Mouse (Mus musculus) cerebellum, adult 11-12 months (tissue): ENCODE results near the gene Fam166a.

Experiments
- DNase-seq: peaks from one replicate; pipeline ENCODE4 v3.0.0; 2022

Gene Fam166a

DNA sequence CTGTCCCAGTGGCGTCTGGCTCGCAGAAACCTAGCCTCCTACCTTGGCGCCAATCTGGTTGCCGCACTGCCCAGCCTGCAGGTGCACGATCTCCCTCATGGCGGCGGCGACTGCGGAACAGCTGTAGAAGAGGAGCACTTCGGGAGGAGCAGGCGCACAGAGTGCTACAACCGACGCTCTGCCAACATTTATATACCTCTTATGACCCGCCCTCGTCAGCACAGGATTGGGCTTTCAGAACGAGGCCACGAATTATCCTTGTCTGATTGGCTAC is 5.9 kb downstream of the Fam166a start, which contains the start of gene Tubb4b:
Gene Tubb4b (minus strand): TSS at position 211 of the 274 bp plus-strand sequence.
- DNase-seq = no peak

DNA sequence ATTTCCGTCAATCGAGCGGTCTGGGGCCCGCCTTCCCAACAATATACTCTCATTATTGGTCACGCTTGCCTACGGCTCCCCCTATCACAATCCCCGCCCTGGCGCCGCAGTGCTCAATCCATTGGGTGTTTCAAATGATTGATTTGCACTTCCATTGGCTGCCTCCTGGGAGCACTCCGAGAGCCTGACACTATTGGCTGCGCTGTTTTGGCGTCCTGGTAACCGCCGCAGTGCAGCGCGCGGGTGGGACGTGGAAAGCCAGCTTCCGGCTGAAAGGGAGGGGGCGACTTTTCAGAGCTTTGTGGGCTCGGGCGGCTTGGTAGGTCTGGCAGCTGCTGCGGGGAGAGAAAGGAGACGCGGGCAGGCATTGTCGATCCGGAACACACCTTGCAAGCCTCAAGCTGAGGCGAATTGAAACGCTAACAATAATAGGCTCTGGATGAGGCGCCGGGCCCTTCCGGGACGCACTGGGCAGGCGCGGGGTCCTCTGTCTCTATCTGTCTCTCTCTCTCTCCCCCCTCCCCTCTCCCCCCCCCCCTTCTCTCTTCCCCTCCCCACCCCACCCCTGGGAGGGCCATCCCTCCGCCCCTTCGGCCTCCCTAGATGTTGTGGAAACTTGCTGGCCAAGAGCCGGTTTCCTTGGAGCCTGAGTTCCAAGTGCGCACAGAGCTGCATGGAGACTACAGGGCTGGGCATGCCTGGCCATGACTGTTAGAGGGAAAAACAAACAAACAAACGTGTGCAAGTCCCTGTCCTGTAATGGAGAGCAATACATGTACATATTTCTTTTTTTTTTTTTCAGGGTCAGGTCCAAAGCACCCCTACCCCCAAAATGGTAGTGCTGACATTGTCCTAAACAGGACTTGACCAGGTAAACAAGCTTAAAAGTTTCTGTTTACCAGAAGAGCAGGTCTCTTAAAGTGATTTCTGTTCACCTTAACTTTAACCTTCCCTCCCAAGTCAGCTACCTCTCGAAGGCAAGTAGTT is 6.5 kb downstream of the Fam166a start:
- DNase-seq = peak; percentile 100

DNA sequence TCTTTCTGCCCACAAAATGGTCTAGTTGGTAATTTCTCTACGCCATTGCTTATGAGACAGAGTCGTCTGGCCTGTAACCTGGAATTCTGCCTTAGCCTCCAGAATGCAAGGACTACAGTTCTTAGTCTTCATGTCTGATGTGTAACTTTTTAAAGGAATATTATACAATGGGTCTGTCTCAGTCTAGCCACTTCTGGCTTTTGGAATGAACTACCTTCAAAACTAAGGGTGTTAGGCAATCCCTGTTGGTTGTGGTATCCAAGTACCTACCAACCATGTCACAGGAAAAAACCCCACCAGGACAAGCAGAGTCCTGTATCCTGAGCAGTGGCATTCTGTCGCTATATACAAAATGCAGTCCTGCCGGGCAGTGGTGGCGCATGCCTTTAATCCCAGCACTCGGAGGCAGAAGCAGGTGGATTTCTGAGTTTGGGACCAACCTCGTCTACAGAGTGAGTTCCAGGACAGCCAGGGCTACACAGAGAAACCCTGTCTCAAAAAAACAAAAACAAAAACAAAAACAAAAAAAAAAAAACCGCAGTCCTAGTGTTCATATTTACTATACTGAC is 7.3 kb downstream of the Fam166a start:
- DNase-seq = peak; percentile 30

DNA sequence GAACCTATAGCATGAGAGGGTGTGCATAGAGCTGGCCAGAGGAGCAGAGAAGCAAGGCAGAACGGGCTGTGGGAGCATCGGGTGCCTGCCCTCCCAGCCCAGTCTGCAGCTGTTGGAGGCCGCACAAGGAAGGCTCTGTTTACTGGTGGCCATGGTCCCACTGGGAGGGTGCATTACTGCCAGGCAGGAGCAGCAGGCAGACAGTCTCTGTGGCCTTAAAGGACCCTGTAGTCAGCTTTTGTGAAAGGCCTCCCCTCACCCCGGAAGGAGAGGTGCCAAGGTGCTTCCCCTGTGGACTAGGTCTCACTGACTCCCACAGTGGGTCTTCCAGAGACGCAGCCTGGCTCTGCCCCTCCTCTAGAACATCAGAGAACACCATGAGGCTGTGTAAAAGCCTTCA is 8.3 kb downstream of the Fam166a start:
- DNase-seq = peak; percentile 70

DNA sequence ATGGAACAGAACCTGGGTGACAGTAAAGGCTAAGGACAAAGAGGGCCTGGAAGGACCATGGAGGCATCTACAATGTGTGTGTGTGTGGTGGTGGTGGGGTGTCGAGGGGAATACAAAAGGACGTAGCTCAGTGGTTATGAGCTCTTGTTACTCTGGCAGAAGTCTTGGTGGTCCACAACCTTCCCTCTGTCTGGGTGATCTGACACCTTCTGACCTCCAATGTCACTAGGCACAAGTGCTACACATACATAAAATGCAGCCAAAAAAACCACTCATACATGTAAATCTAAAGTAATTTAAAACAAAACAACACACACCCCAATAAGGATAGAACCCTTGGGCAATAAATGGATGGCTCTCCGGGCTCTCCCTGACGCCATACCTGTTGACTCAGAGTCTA is 8.9 kb downstream of the Fam166a start:
- peak; percentile 29 for DNase-seq

DNA sequence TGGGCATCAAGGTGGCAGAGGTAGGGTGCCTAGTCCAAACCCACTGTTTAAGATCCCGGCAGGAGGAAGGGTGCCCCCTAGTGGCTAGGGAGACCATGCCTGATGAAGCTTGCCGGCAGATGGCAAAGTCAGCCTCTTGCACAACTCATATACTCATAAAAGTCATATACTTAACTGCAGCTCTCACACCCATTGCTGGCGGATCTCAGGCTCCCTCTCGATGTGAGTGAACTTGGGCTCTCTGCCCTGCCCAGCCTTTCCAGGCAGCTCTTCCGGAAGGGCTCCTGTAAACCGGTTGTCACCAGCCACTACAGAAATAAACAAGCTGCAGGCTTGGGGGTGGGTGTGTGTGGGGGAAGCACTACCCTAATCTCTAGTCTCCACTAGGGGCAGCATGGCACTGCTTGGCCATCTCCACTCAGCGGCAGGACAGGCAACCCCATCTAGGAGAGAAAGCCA is 9.9 kb downstream of the Fam166a start:
- DNase-seq = peak; percentile 91

DNA sequence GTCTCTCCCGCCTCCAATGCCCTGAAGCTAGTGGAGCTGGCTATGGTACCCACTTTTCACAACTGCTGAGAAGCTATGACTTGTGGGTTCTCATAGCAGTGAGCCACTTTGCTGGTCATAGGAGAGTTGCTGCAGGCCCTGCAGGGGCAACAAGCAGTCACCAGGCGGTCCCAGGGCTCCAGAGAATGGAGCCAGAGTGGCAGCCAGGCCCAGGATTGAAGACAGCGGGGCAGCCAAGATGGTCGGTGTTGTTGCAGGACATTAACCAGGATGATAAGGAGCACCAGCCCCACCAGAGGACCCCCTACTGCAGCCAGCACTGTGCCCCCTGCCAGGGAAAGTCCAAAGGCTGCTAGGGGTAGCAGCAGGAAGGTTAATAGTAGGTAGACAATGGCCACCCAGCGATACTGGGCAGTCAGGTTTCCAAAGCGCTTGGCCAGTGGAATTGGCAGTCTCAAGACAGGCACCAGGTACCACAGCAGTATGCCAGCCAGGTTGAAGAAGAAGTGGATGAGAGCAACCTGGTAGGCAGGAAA is 10.5 kb downstream of the Fam166a start:
- peak; percentile 63 for DNase-seq

DNA sequence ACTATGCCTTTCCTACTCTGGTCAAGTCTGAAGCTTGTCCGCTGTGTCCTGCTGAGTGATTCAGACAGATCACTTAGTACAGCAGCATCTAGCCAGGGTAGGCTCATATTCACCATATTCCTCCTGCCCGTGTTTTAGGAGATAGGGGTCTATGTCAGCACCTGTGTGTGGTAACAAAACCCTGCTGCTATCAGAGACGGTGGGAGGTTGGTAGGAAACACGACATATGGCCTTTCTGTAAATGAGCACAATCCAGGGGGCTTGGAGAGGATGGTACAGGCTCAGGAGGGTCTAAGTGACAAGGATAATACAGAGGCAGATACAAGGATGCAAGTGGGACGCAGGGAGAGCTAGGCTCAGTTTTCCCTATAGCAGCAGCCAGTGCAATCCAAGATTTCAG is 11.0 kb downstream of the Fam166a start:
- no peak for DNase-seq

DNA sequence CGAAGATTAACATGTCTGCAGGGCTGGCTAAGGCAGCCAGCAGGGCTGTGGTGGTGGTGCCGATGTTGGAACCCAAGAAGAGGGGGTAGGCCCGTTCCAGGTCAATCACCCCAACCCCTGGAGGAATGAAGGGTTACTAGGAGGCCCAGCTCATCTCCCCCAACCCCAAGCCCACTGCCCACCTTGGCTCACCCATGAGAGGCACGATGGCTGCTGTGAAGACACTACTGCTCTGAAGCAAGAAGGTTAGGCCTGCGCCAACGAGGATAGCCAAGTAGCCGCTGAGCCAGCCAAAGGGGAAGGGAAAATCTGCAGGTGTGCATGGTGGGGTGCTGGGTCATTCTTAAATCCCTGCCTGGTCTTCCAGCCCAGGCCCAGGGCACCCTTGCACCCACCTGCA is 12.0 kb downstream of the Fam166a start:
- DNase-seq = no peak

DNA sequence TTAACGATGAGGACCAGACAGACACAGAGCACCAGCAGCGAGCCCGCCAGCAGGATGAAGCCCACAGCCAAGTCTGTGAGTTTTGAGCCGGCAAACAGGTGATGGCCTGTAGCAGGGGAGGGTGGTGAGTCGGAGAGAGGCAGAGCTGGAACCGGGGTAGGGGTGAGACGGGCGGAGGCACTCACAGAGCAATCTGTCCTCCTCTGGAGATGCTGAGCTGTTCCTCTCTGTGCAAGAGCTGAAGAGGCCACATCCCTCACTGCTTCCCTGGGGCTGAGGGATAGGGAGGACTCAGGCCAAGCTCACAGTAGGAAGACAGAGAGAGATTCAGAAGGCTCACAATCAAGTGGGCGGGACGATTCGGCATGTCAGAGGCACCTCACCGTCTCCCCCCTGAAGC is 12.5 kb downstream of the Fam166a start:
- DNase-seq = no peak

DNA sequence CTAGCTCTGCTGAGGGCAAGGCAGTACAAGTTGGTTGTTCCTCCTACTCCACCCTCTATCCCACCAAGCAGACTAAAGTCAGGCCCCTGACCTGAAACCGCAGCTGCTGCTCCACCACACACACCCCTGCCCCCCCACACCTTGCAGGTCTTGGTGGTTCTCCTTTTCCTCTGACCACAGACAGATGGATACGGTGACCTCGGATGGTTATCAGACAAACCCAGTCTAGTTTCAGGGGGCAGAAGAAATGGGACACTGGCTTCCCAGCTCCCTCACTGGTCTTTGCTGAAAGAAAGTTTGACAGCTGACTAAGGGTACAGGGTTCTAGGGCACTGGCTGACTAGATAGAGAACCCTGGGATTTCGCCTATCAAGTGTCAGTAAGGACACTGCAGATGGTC is 14.9 kb downstream of the Fam166a start:
- no peak for DNase-seq

DNA sequence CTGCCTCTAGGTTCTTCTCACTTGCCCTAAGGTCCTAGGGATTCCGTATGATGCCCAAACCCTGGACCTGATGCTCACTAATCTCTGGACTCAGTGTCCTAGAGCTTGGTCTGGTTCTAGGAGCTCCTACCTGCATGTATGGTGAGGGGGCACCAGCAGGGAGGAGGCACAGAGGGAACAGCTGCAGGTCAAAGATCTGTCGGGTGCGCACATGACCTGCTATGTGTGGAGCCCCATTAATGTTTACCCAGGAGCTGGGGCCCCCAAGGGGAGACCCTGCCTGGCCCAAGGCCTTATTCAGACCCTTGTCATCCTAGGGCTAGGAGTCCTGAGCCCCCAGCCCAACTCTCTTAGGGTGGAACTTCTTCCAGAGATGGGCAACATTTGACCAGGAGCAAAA is 15.5 kb downstream of the Fam166a start, which contains the start of gene Slc34a3:
Gene Slc34a3 (minus strand): TSS at position 315 of the 400 bp plus-strand sequence.
- no peak for DNase-seq

DNA sequence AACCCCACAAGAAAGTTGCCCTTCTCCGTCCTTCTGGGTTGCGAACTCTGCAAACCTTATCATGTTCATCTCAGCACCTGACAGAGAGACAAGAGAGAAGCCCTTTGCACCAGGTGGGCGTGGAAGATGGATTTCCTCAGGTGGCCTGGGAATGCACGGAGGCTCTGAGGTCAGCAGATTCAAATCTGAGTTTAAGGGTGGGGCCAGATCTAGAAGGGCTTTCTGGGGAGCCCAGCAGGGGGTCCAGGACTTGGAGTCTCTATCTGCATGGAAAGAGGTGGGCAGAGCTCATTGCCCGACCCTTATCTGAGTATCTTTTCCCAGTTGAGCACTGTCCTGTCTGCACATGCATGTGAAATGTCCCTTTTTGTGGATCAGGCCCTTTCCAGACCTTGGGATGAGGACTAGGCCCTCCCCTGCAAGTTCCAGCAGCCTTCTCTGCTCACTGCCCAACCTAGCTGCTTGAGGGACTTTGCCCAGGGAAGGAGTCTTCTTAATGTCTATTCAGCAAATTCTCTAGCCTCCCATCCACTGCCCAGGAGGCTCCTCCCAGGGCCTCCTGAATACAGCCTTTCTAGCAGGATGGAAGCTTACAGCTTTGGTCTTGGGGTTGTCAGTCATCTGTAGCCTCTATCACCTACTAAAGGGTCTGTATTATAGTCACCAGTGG is 16.1 kb downstream of the Fam166a start:
- DNase-seq = no peak

DNA sequence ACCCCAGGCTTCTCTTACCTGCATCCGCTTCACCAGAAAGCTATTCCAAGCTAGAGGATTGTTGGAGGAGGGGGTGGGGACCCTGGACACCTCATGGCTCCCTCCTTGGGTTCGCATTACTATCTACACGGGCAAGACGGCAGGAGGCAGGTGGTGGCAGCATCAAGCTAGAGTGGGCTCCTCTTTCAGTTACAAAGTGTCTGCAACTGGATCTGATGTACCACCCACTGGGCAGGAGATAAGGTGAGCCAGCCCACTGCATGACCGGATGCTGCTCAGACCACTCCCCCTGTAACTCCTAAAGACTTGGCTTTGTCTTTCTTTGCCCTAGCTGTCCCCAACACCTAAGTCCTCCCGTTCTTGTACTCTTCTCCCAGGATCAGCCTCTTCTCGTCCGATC is 18.1 kb downstream of the Fam166a start, which contains the start of gene Rnf224:
Gene Rnf224 (minus strand): TSS at position 174 of the 400 bp plus-strand sequence.
- DNase-seq = no peak

DNA sequence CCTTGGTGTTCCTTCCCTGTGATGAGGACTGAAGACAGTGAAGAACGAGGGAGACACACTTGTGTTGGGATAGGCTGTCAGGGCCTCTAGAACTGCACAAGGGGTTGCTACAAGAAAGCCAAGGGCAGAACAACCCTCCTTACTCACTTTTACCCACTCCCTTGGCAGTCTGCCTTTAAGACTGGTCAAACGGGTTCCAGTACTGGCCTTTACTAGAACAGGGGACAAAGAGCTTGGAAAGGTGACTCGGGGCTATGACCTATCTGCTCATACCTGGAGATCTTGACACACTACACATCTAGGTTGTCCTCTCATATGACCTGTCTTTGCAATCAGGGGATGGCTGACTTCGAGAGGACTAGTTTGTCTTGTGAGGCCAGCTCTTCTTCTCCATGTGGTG is 19.0 kb downstream of the Fam166a start:
- DNase-seq = no peak

DNA sequence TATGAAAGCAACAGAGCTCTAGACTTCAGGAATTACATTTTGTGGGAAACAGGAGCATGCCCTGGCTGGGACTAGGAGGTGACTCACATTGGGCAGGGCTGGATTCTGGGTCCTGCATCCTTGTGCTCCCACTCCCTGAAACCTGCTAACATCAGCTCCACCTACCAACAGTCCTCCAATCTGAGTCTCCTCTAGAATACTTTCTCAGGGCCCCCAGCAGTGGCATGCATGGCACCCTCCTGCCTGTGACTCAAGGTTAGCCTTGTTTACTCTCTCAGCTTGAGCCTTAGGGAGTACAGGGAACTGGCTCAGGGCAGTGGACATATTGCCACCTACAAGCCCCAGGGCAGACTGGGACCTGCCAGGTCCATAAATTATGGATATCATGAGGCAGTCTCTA is 19.6 kb downstream of the Fam166a start:
- DNase-seq = no peak

DNA sequence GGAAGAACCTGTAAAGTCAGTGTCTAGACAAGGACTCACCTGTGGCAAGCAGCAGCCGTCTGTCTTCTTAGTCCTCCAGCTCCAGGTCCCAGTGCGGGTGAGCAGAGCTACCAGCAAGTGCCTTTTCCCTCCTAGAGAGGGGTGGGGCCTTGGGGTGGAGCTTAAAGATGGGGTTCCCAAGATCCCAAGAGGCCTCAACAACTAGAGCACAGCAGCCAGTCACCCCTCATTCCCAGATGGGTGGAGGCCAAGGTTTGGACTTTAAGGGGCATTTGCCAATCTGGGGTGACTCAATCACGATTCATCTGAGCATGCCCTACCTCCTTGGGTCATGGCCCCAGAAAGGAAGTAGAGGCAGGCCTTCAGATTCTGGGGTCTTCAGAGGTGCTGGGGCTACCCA is 21.2 kb downstream of the Fam166a start:
- peak; percentile 56 for DNase-seq

DNA sequence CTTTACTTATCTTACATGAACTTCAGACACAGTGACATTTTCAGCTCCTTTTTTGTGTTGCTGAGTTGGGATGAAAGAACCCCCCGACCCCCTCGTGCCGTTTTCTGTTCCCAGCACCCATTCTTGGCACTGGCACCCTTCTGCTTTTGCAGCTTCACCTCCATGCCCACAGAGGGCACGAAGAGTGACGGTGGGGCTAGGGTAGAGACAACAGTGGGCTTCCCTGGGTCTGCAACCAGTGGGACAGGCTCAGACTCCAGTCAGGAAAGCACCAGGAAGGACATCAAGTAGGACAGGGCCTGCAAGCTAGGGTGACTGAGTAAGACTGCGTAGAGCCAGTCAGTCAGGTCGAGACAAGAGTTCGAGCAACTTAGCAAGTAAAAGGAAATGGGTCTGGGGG is 21.8 kb downstream of the Fam166a start:
- DNase-seq = peak; percentile 54

DNA sequence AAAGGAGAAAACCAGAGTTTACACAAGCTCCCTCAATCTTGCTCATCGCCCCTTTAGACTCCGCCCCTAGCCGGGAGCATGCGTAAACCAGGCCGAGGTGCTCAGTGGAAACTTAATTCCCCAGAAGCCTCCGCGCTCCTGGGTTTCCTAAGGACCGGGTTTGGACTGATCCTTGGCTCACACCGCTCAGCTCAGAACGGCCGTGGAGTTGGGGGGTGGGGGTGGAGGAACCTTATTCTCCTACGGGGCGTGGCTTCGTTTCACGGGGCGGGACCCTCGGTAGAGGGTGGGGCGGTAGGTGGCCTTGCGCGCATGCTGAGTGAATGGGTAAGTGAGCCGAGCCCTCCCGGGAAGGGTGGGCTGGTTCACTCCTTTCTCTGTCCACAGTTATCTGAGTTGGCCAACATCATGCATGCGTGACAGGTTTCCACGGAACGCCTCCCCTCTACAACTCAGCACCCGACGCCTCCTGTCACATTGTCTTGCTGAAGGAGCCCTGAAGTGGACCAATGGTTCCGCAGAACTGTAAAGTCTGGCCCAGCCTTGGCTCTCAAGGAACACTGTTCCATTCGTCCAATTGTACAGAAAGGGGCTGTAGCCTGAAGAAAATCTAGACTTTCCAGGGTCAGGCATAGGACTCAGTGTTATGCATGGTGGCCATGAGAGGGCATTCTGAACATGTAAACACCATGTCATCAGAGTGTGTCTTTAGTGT is 22.3 kb downstream of the Fam166a start:
- DNase-seq = peak; percentile 78

DNA sequence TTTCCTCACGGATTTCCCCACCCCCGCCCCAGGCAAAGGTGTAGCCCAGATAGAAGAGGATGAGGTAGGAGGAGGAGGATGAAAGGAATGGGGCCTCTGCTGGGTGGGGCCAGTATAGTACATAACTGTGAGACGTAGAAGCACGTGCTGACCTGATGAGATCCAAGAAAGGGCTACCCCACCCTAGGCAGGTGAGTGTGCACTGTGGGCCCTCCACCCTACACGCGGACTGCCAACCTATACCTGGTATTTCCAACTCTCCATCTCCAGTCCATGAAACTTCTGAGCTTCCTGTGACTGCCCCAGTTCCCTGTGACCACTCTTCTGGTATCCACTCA is 22.9 kb downstream of the Fam166a start:
- DNase-seq = peak; percentile 50

DNA sequence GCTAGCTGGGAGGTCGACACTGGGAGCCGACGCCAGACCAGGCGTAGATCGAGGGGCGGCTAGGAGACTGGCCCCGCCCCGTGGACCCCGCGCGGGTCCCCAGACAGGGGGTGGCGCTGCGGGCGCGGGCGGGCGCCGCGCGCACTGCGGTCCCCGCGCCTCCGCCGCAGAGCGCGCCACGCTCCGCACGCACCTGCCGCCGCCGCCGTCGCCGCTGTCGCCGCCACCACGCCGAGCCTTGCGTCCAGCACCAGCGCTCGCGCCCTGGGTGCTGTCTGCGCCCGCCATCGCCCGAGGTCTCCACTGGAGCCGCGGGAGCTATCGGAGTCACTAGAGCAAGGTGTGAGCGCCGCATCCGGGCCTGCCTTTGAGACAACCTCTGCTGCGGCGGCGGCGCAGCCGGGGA is 23.6 kb downstream of the Fam166a start, which contains the start of the genes Rnf208 and Cysrt1:
Gene Rnf208 (plus strand): TSS at position 155 of the 406 bp plus-strand sequence.
Gene Cysrt1 (minus strand): TSS at position 352 of the 406 bp plus-strand sequence.
- DNase-seq = peak; percentile 60

DNA sequence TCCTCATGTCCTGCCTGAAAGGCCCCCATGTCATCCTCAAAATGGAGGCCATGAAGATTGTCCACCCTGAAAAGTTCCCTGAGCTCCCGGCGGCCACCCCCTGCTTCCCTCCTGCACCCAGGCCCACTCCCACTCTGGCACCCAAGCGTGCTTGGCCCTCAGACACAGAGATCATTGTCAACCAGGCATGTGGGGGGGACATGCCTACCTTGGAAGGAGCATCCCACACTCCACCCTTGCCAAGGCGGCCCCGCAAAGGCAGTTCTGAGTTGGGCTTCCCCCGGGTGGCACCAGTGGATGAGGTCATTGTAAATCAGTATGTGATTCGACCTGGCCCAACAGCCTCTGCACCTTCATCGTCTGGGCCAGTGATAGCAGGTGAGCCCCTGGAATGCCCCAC is 24.8 kb downstream of the Fam166a start:
- DNase-seq = peak; percentile 64

DNA sequence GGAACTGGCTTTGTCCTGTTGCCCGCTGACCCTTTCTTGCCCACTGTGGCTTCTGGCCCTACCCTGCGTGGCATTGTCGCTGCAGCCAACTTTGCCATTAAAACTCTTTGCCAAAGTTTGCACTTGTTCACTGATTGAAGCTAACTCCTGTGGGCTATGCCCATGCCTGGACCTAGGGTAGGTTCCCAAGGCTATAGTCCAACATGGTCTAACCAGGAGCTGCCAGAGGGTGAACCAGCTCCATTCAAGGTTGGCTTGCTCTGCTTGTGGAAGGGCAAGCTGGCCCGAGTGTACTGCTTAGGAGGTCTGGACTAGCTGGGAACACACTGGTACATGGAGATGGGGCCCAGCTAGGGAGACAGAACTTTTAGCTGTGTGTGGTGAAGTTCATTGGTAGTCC is 25.6 kb downstream of the Fam166a start:
- no peak for DNase-seq
